Comparison of ENCODE assay signal across 35 mouse cellular contexts in genomic region chr15:85798676-85799075, GRCm38 (mm10). TPM values are rescaled to one million over a fixed set of nuclear protein-coding genes. Genes with fewer than 3 reads are reported as not detected.
A peak's percentile ranks its signal among the peaks of the same experiment; 100 is the strongest.
DNase-seq lines count a peak whose midpoint lies in the region; ATAC-seq and TF ChIP-seq lines count a peak whose summit lies in the region.
"Had no signal": no experiment of that assay in that cellular context is flagged by ENCODE, and none has a peak within 500 bp of the region (broad histone marks: within the 10 kb centered on the region; RNA-seq: fewer than 3 reads in every experiment).

No protein-coding gene starts in this region.

- intact Hi-C loops in heart, adult 2 months (cut with DNase I), result no loop called here
- intact Hi-C loops in heart, postnatal 25 days (cut with DNase I), result no loop called here
- intact Hi-C loops in heart, postnatal 10 days (cut with DNase I), result loop anchor here (5.0 kb wide), 1 partner anchor 61 kb away; no protein-coding TSS in a partner anchor

- ATAC-seq in intestine, embryonic 16.5 days, result no peak
- no peak for ATAC-seq in kidney, embryonic 15.5 days (replicated peaks; ENCODE audit: low FRiP score)
- no peak for ATAC-seq in midbrain, embryonic 15.5 days (replicated peaks)
- ATAC-seq: activated CD4-positive, CD25-positive, alpha-beta regulatory T cell, adult 4 months; hindbrain, postnatal 0 days; intestine, embryonic 15.5 days had no signal

- no peaks in the 10 kb centered on the region for H3K79me2 ChIP-seq in heart, adult 2 months (replicated peaks; ENCODE audit: control insufficient read depth, insufficient read depth, low read length)

- H3K36me3 ChIP-seq in heart, adult 2 months (ENCODE audit: control insufficient read depth, insufficient read depth, low read length), result peaks cover 4% of the 10 kb centered on the region; the same call in 1 of the 2 replicates
- H3K36me3 ChIP-seq in intestine, embryonic 16.5 days (ENCODE audit: control insufficient read depth, insufficient read depth, low read length), result 0 out of 2 replicates have a peak, but pooled peaks cover 5% of the 10 kb centered on the region
- H3K36me3 ChIP-seq in kidney, embryonic 15.5 days, result no peaks in the 10 kb centered on the region
- no peaks in the 10 kb centered on the region for H3K36me3 ChIP-seq in midbrain, embryonic 15.5 days (replicated peaks)
- H3K36me3 ChIP-seq: embryonic facial prominence, embryonic 10.5 days; embryonic facial prominence, embryonic 15.5 days; forebrain, embryonic 12.5 days; hindbrain, embryonic 12.5 days had no signal

- peak; percentile 45 for DNase-seq in gastrocnemius, adult 18-20 months (ENCODE audit: low spot score)
- DNase-seq in gastrocnemius, postnatal 4 days (ENCODE audit: low spot score in 2 of 2), result no peak
- peak in 1 of 2 experiments; percentile 68 for DNase-seq in heart, adult 2 months
- DNase-seq in heart, postnatal 25 days (ENCODE audit: low spot score), result no peak
- peak; percentile 65 to 77 for DNase-seq in heart, postnatal 10 days
- DNase-seq: adrenal gland, adult 2 months; adrenal gland, postnatal 36 days; cerebellum, adult 8-10 months; cerebellum, postnatal 25 days; kidney, adult 8-10 months; kidney, postnatal 10 days; layer of hippocampus, adult 9-11 months; liver; lung, adult 2 months; lung, postnatal 14 days; midbrain, embryonic 14.5 days; right cerebral cortex, postnatal 25 days; spleen, adult 18-20 months; thymus, adult 18-20 months; thymus, postnatal 25 days had no signal

- H3K4me2 ChIP-seq in intestine, embryonic 16.5 days (ENCODE audit: low read depth, low read length), result no peak overlapping the region
- H3K4me2 ChIP-seq in kidney, embryonic 15.5 days, result no peak overlapping the region
- H3K4me2 ChIP-seq in midbrain, embryonic 15.5 days, result no peak overlapping the region
- H3K4me2 ChIP-seq: embryonic facial prominence, embryonic 15.5 days; forebrain, embryonic 12.5 days; heart, embryonic 15.5 days; hindbrain, embryonic 12.5 days; intestine, embryonic 15.5 days had no signal

- TF ChIP-seq CTCF in heart, adult 2 months (IDR thresholded peaks at IDR 0.05), result no peak

- no peaks in the 10 kb centered on the region for H3K27me3 ChIP-seq in heart, adult 2 months (ENCODE audit: control insufficient read depth, insufficient read depth, low read length)
- H3K27me3 ChIP-seq in intestine, embryonic 16.5 days (replicated peaks; ENCODE audit: control insufficient read depth, insufficient read depth, low read length), result no peaks in the 10 kb centered on the region
- no peaks in the 10 kb centered on the region for H3K27me3 ChIP-seq in kidney, embryonic 15.5 days
- no peaks in the 10 kb centered on the region for H3K27me3 ChIP-seq in midbrain, embryonic 15.5 days (replicated peaks)
- H3K27me3 ChIP-seq: embryonic facial prominence, embryonic 15.5 days; forebrain, embryonic 12.5 days; heart, embryonic 15.5 days; hindbrain, embryonic 12.5 days; intestine, embryonic 15.5 days had no signal

- H3K9ac ChIP-seq in heart, adult 2 months (ENCODE audit: low read depth, low read length), result peak overlapping the region; percentile 28
- H3K9ac ChIP-seq in intestine, embryonic 16.5 days (ENCODE audit: low read depth, low read length), result no peak overlapping the region
- no peak overlapping the region for H3K9ac ChIP-seq in kidney, embryonic 15.5 days
- H3K9ac ChIP-seq in midbrain, embryonic 15.5 days, result no peak overlapping the region
- H3K9ac ChIP-seq: embryonic facial prominence, embryonic 15.5 days; forebrain, embryonic 12.5 days; heart, embryonic 15.5 days; hindbrain, embryonic 12.5 days; intestine, embryonic 15.5 days; liver, embryonic 14.5 days had no signal

- TF ChIP-seq EP300 in heart, adult 2 months (IDR thresholded peaks at IDR 0.05; ENCODE audit: insufficient read depth, low read depth, low read length), result peak; percentile 39; the same call in 1 of the 2 replicates

- H3K9me3 ChIP-seq in intestine, embryonic 16.5 days (ENCODE audit: control insufficient read depth, low read length), result no peaks in the 10 kb centered on the region
- H3K9me3 ChIP-seq in kidney, embryonic 15.5 days (replicated peaks), result no peaks in the 10 kb centered on the region
- H3K9me3 ChIP-seq in midbrain, embryonic 15.5 days, result no peaks in the 10 kb centered on the region
- H3K9me3 ChIP-seq: embryonic facial prominence, embryonic 10.5 days; embryonic facial prominence, embryonic 15.5 days; forebrain, embryonic 12.5 days; heart, embryonic 15.5 days; hindbrain, embryonic 12.5 days; intestine, embryonic 15.5 days had no signal

- H3K27ac ChIP-seq in heart, adult 2 months, result peak overlapping the region; percentile 68
- no peak overlapping the region for H3K27ac ChIP-seq in intestine, embryonic 16.5 days (ENCODE audit: low read length)
- H3K27ac ChIP-seq in kidney, embryonic 15.5 days, result no peak overlapping the region
- H3K27ac ChIP-seq in midbrain, embryonic 15.5 days, result no peak overlapping the region
- H3K27ac ChIP-seq: embryonic facial prominence, embryonic 10.5 days; embryonic facial prominence, embryonic 15.5 days; forebrain, embryonic 12.5 days; heart, embryonic 15.5 days; hindbrain, embryonic 12.5 days; hindbrain, postnatal 0 days; intestine, embryonic 15.5 days; liver, embryonic 14.5 days had no signal

- H3K4me1 ChIP-seq in heart, adult 2 months (ENCODE audit: control insufficient read depth, insufficient read depth, low read length), result no peaks in the 10 kb centered on the region; the same call in 1 of the 2 replicates
- no peaks in the 10 kb centered on the region for H3K4me1 ChIP-seq in intestine, embryonic 16.5 days (ENCODE audit: control insufficient read depth, insufficient read depth, low read length)
- H3K4me1 ChIP-seq in kidney, embryonic 15.5 days, result no peaks in the 10 kb centered on the region
- no peaks in the 10 kb centered on the region for H3K4me1 ChIP-seq in midbrain, embryonic 15.5 days
- H3K4me1 ChIP-seq: embryonic facial prominence, embryonic 10.5 days; embryonic facial prominence, embryonic 15.5 days; forebrain, embryonic 12.5 days; intestine, embryonic 15.5 days had no signal

- 62% methylated on average over 8 of the region's 8 CpGs for WGBS in heart, adult 2 months
- WGBS in intestine, embryonic 16.5 days, result 91% methylated on average over 8 of the region's 8 CpGs
- 93% methylated on average over 8 of the region's 8 CpGs for WGBS in kidney, embryonic 15.5 days
- WGBS in midbrain, embryonic 15.5 days, result 91% methylated on average over 8 of the region's 8 CpGs

- no peak overlapping the region for H3K4me3 ChIP-seq in heart, adult 2 months
- H3K4me3 ChIP-seq in intestine, embryonic 16.5 days (ENCODE audit: low read length), result no peak overlapping the region
- H3K4me3 ChIP-seq in kidney, embryonic 15.5 days (replicated peaks), result no peak overlapping the region
- no peak overlapping the region for H3K4me3 ChIP-seq in midbrain, embryonic 15.5 days
- H3K4me3 ChIP-seq: embryonic facial prominence, embryonic 10.5 days; embryonic facial prominence, embryonic 15.5 days; forebrain, embryonic 12.5 days; heart, embryonic 15.5 days; hindbrain, embryonic 12.5 days; intestine, embryonic 15.5 days had no signal

- TF ChIP-seq POLR2A in heart, adult 2 months (IDR thresholded peaks at IDR 0.05; ENCODE audit: insufficient read depth, low read depth, low read length), result no peak

RNA-seq across cellular contexts. Expression of gene Cdpf1, which starts 12.8 kb away (rescaled TPM):
- total RNA-seq in gastrocnemius, adult 18-20 months (2021), result 10 to 100 TPM; 51.8 to 60.2 TPM
- total RNA-seq in gastrocnemius, postnatal 4 days (2021), result 10 to 100 TPM; 27.1 to 31.0 TPM
- total RNA-seq in heart, adult 2 months (2021), result 10 to 100 TPM; 31.6 to 37.3 TPM
- polyA plus RNA-seq in heart, adult 2 months (2012; rRNA removed), result 36.4 and 42.6 TPM in 2 replicates
- 10 to 100 TPM; 29.6 to 31.8 TPM for total RNA-seq in heart, postnatal 25 days (2021)
- total RNA-seq in heart, postnatal 10 days (2021), result 10 to 100 TPM; 39.2 to 40.9 TPM
- polyA plus RNA-seq in intestine, embryonic 16.5 days (2015; fragmentation: Nextera tagmentation; extraction: Ambion mirVana), result 58.2 and 62.2 TPM in 2 replicates
- polyA plus RNA-seq in kidney, embryonic 15.5 days (2015; fragmentation: Nextera tagmentation; extraction: Ambion mirVana), result 29.5 and 32.5 TPM in 2 replicates
- 21.3 and 25.6 TPM in 2 replicates for polyA plus RNA-seq in midbrain, embryonic 15.5 days (2015; fragmentation: Nextera tagmentation; extraction: Ambion mirVana)

RNA-seq across cellular contexts. Expression of gene Pkdrej, which starts 22.9 kb away (rescaled TPM):
- under 1 TPM; 0.68 to 0.69 TPM for total RNA-seq in gastrocnemius, adult 18-20 months (2021)
- under 1 TPM; 0.34 to 0.39 TPM for total RNA-seq in gastrocnemius, postnatal 4 days (2021)
- 1 to 10 TPM; 3.9 to 4.2 TPM for total RNA-seq in heart, adult 2 months (2021)
- polyA plus RNA-seq in heart, adult 2 months (2012; rRNA removed), result 1.8 and 3.0 TPM in 2 replicates
- total RNA-seq in heart, postnatal 25 days (2021), result 1 to 10 TPM; 2.6 to 2.7 TPM
- total RNA-seq in heart, postnatal 10 days (2021), result 1 to 10 TPM; 2.3 to 2.9 TPM
- polyA plus RNA-seq in intestine, embryonic 16.5 days (2015; fragmentation: Nextera tagmentation; extraction: Ambion mirVana), result 0.17 and 0.18 TPM in 2 replicates
- polyA plus RNA-seq in kidney, embryonic 15.5 days (2015; fragmentation: Nextera tagmentation; extraction: Ambion mirVana), result 0.14 and 0.15 TPM in 2 replicates
- polyA plus RNA-seq in midbrain, embryonic 15.5 days (2015; fragmentation: Nextera tagmentation; extraction: Ambion mirVana), result 0.05 and 0.10 TPM in 2 replicates
- total RNA-seq: CH12.LX; neutrophil, adult 5-6 weeks had no signal
- polyA plus RNA-seq: activated CD4-positive, CD25-positive, alpha-beta regulatory T cell, adult 4 months; C2C12; hindbrain, embryonic 12.5 days had no signal

RNA-seq across cellular contexts. Expression of gene Ttc38, which starts 33.4 kb away (rescaled TPM):
- total RNA-seq in gastrocnemius, adult 18-20 months (2021), result 1 to 10 TPM; 4.6 to 5.3 TPM
- total RNA-seq in gastrocnemius, postnatal 4 days (2021), result 1 to 10 TPM; 4.2 to 6.2 TPM
- 10 to 100 TPM; 15.3 to 21.1 TPM for total RNA-seq in heart, adult 2 months (2021)
- 6.8 and 10.6 TPM in 2 replicates for polyA plus RNA-seq in heart, adult 2 months (2012; rRNA removed)
- total RNA-seq in heart, postnatal 25 days (2021), result 10 to 100 TPM; 14.8 to 16.5 TPM
- total RNA-seq in heart, postnatal 10 days (2021), result 1 to 10 TPM; 7.5 to 8.5 TPM
- 13.4 and 15.1 TPM in 2 replicates for polyA plus RNA-seq in intestine, embryonic 16.5 days (2015; fragmentation: Nextera tagmentation; extraction: Ambion mirVana)
- 6.3 and 6.7 TPM in 2 replicates for polyA plus RNA-seq in kidney, embryonic 15.5 days (2015; fragmentation: Nextera tagmentation; extraction: Ambion mirVana)
- polyA plus RNA-seq in midbrain, embryonic 15.5 days (2015; fragmentation: Nextera tagmentation; extraction: Ambion mirVana), result 3.3 and 3.6 TPM in 2 replicates

Comparison
In these comparisons a context has a peak if more than half of its experiments do, and no peak if none do; other contexts are left out.
1. DNase-seq: peak in gastrocnemius, adult 18-20 months (single experiment) and heart, postnatal 10 days (2 of 2); none in gastrocnemius, postnatal 4 days (0 of 2) and heart, postnatal 25 days (single experiment).